7 mouse cellular contexts compared by ENCODE assay signal in the genomic region with DNA sequence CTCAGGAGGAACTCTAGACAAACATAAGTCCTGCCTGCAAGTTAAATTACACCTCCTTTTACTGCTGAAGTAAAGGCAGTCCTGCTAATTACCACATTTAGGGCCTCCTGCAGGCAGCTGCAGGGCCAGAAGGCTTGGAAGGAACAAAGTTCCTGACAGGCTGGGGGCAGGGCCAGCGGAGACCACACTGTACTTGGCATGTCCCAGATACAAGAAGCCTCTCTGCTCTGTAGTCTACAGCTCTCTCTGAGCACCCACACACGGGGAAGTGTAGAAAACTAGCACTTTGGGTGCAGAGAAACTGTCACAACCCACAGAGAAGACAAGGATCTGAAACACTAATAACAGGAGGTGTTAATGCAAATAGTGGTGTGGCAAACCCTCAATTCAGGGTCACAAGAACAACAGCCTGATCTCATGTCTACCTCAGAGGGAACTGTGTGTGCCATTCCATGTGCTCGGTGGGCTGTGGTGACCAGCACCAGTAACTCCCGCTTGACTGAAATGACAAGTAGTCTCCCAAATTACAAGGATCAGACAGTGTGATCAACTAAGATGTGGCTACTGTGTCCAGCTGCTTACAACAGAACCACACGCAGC. TPM values are rescaled to one million over a fixed set of nuclear protein-coding genes. Genes with fewer than 3 reads are reported as not detected.
DNase-seq lines count a peak whose midpoint lies in the region; ATAC-seq and TF ChIP-seq lines count a peak whose summit lies in the region.

No protein-coding gene starts in this region.

- TF ChIP-seq CTCF in lung, postnatal 0 days (IDR thresholded peaks at IDR 0.05) = no peak

- no peaks in the 10 kb centered on the region for H3K27me3 ChIP-seq in lung, postnatal 0 days (replicated peaks; ENCODE audit: insufficient read depth, low read length)
- no peaks in the 10 kb centered on the region for H3K27me3 ChIP-seq in forebrain, embryonic 12.5 days
- no peaks in the 10 kb centered on the region for H3K27me3 ChIP-seq in kidney, embryonic 14.5 days (ENCODE audit: control insufficient read depth, insufficient read depth, low read length)
- no peaks in the 10 kb centered on the region for H3K27me3 ChIP-seq in midbrain, embryonic 14.5 days (ENCODE audit: control insufficient read depth, insufficient read depth, low read length)

- H3K4me3 ChIP-seq in lung, postnatal 0 days (ENCODE audit: low read depth, low read length) = no peak overlapping the region
- no peak overlapping the region for H3K4me3 ChIP-seq in forebrain, embryonic 12.5 days (replicated peaks)
- H3K4me3 ChIP-seq in kidney, embryonic 14.5 days (ENCODE audit: low read length) = no peak overlapping the region
- no peak overlapping the region for H3K4me3 ChIP-seq in macrophage (ENCODE audit: inconsistent target)
- no peak overlapping the region for H3K4me3 ChIP-seq in midbrain, embryonic 14.5 days (replicated peaks; ENCODE audit: low read depth, low read length)

- H3K4me2 ChIP-seq in lung, postnatal 0 days (replicated peaks; ENCODE audit: low read depth, low read length) = no peak overlapping the region
- no peak overlapping the region for H3K4me2 ChIP-seq in forebrain, embryonic 12.5 days
- H3K4me2 ChIP-seq in kidney, embryonic 14.5 days (replicated peaks; ENCODE audit: low read depth, low read length) = no peak overlapping the region
- H3K4me2 ChIP-seq in midbrain, embryonic 14.5 days (ENCODE audit: low read length) = no peak overlapping the region

- H3K27ac ChIP-seq in lung, postnatal 0 days (ENCODE audit: low read length) = no peak overlapping the region
- peak overlapping the region; percentile 50 for H3K27ac ChIP-seq in forebrain, embryonic 12.5 days
- H3K27ac ChIP-seq in kidney, embryonic 14.5 days (ENCODE audit: low read depth, low read length) = peak overlapping the region; percentile 47; the same call in 1 of the 2 replicates
- H3K27ac ChIP-seq in macrophage = peak overlapping the region; percentile 13; the same call in 1 of the 2 replicates
- H3K27ac ChIP-seq in midbrain, embryonic 14.5 days (replicated peaks; ENCODE audit: low read depth, low read length) = no peak overlapping the region

- H3K9me3 ChIP-seq in lung, postnatal 0 days (ENCODE audit: low read length) = no peaks in the 10 kb centered on the region
- no peaks in the 10 kb centered on the region for H3K9me3 ChIP-seq in forebrain, embryonic 12.5 days
- H3K9me3 ChIP-seq in kidney, embryonic 14.5 days (ENCODE audit: control insufficient read depth, low read length) = no peaks in the 10 kb centered on the region
- no peaks in the 10 kb centered on the region for H3K9me3 ChIP-seq in midbrain, embryonic 14.5 days (ENCODE audit: control insufficient read depth, low read length)

- H3K79me2 ChIP-seq in macrophage (ENCODE audit: inconsistent target) = peaks cover 100% of the 10 kb centered on the region

- H3K36me3 ChIP-seq in lung, postnatal 0 days (ENCODE audit: insufficient read depth, low read length) = no peaks in the 10 kb centered on the region
- H3K36me3 ChIP-seq in forebrain, embryonic 12.5 days (replicated peaks) = no peaks in the 10 kb centered on the region
- no peaks in the 10 kb centered on the region for H3K36me3 ChIP-seq in kidney, embryonic 14.5 days (ENCODE audit: control insufficient read depth, insufficient read depth, low read length)
- H3K36me3 ChIP-seq in macrophage (ENCODE audit: inconsistent target) = peaks cover 8% of the 10 kb centered on the region; the same call in 1 of the 2 replicates
- no peaks in the 10 kb centered on the region for H3K36me3 ChIP-seq in midbrain, embryonic 14.5 days (ENCODE audit: control insufficient read depth, insufficient read depth, low read length)

- DNase-seq in lung, postnatal 14 days = peak; percentile 21
- DNase-seq in lung, postnatal 0 days (ENCODE audit: low spot score) = no peak
- DNase-seq in midbrain, embryonic 14.5 days = no peak
- no peak for DNase-seq in testis, postnatal 10 days (ENCODE audit: low spot score)

- no peak for ATAC-seq in lung, postnatal 0 days
- ATAC-seq in forebrain, embryonic 12.5 days (ENCODE audit: low FRiP score) = no peak
- no peak for ATAC-seq in kidney, embryonic 14.5 days (ENCODE audit: low FRiP score, low TSS enrichment)
- no peak for ATAC-seq in midbrain, embryonic 14.5 days (ENCODE audit: low FRiP score, low TSS enrichment)

- H3K9ac ChIP-seq in lung, postnatal 0 days (replicated peaks; ENCODE audit: low read depth) = no peak overlapping the region
- no peak overlapping the region; the same call in 1 of the 2 replicates for H3K9ac ChIP-seq in forebrain, embryonic 12.5 days
- no peak overlapping the region for H3K9ac ChIP-seq in kidney, embryonic 14.5 days (ENCODE audit: low read depth, low read length)
- no peak overlapping the region for H3K9ac ChIP-seq in midbrain, embryonic 14.5 days (replicated peaks; ENCODE audit: low read length)

- TF ChIP-seq EP300 in lung, postnatal 0 days (IDR thresholded peaks at IDR 0.05) = no peak

- WGBS in lung, postnatal 0 days = 41% methylated on average over 5 of the region's 5 CpGs
- 36% methylated on average over 5 of the region's 5 CpGs for WGBS in forebrain, embryonic 12.5 days
- 15% methylated on average over 5 of the region's 5 CpGs for WGBS in kidney, embryonic 14.5 days
- WGBS in macrophage (ENCODE audit: missing documents) = 41% methylated on average over 5 of the region's 5 CpGs
- 37% methylated on average over 5 of the region's 5 CpGs for WGBS in midbrain, embryonic 14.5 days

- H3K4me1 ChIP-seq in lung, postnatal 0 days (ENCODE audit: insufficient read depth, low read depth, low read length) = no peaks in the 10 kb centered on the region
- peaks cover 15% of the 10 kb centered on the region for H3K4me1 ChIP-seq in forebrain, embryonic 12.5 days
- peaks cover 12% of the 10 kb centered on the region for H3K4me1 ChIP-seq in kidney, embryonic 14.5 days (ENCODE audit: control insufficient read depth, insufficient read depth, low read length)
- no peaks in the 10 kb centered on the region for H3K4me1 ChIP-seq in midbrain, embryonic 14.5 days (ENCODE audit: control insufficient read depth, insufficient read depth, low read length)

RNA-seq across cellular contexts. Expression of a gene that starts 37.8 kb away (rescaled TPM):
- 62.8 and 75.9 TPM in 2 replicates for polyA plus RNA-seq in lung, postnatal 0 days (2015; fragmentation: Nextera tagmentation; extraction: Ambion mirVana)
- 124 and 137 TPM in 2 replicates for polyA plus RNA-seq in forebrain, embryonic 12.5 days (2016; fragmentation: Nextera tagmentation; extraction: Ambion mirVana)
- polyA plus RNA-seq in kidney, embryonic 14.5 days (2014; fragmentation: Nextera tagmentation; extraction: Ambion mirVana) = 47.7 and 53.0 TPM in 2 replicates
- 100 to 1,000 TPM in 21 of 26 experiments, 10 to 100 TPM in 5; 37.2 to 266 (median 136) TPM for total RNA-seq in macrophage (2018; cell fraction: chromatin; rRNA removed)
- total RNA-seq in macrophage (2018; cell fraction: cytosol; rRNA removed) = 100 to 1,000 TPM; 294 to 727 (median 469) TPM
- total RNA-seq in macrophage (2018; cell fraction: nucleus; rRNA removed) = 100 to 1,000 TPM in 25 of 26 experiments, 10 to 100 TPM in 1; 87.0 to 291 (median 183) TPM
- polyA plus RNA-seq in macrophage (2018) = 265 to 522 TPM (median 418 TPM) in 3 replicates
- polyA plus RNA-seq in midbrain, embryonic 14.5 days (2014; fragmentation: Nextera tagmentation; extraction: Ambion mirVana) = 113 and 135 TPM in 2 replicates

RNA-seq across cellular contexts. Expression of a gene that starts 42.5 kb away (rescaled TPM):
- 18.9 and 19.5 TPM in 2 replicates for polyA plus RNA-seq in lung, postnatal 0 days (2015; fragmentation: Nextera tagmentation; extraction: Ambion mirVana)
- polyA plus RNA-seq in forebrain, embryonic 12.5 days (2016; fragmentation: Nextera tagmentation; extraction: Ambion mirVana) = 28.4 and 29.7 TPM in 2 replicates
- polyA plus RNA-seq in kidney, embryonic 14.5 days (2014; fragmentation: Nextera tagmentation; extraction: Ambion mirVana) = 35.3 and 40.8 TPM in 2 replicates
- 10 to 100 TPM; 11.5 to 92.4 (median 48.7) TPM for total RNA-seq in macrophage (2018; cell fraction: chromatin; rRNA removed)
- 10 to 100 TPM in 25 of 26 experiments, 1 to 10 TPM in 1; 8.4 to 30.4 (median 22.0) TPM for total RNA-seq in macrophage (2018; cell fraction: cytosol; rRNA removed)
- total RNA-seq in macrophage (2018; cell fraction: nucleus; rRNA removed) = 10 to 100 TPM; 15.6 to 83.5 (median 39.5) TPM
- polyA plus RNA-seq in macrophage (2018) = 14.9 to 26.4 TPM (median 17.0 TPM) in 3 replicates
- 35.8 and 39.8 TPM in 2 replicates for polyA plus RNA-seq in midbrain, embryonic 14.5 days (2014; fragmentation: Nextera tagmentation; extraction: Ambion mirVana)

RNA-seq across cellular contexts. Expression of a gene that starts 57.8 kb away (rescaled TPM):
- polyA plus RNA-seq in lung, postnatal 0 days (2015; fragmentation: Nextera tagmentation; extraction: Ambion mirVana) = 74.7 and 78.6 TPM in 2 replicates
- polyA plus RNA-seq in forebrain, embryonic 12.5 days (2016; fragmentation: Nextera tagmentation; extraction: Ambion mirVana) = 15.2 and 16.5 TPM in 2 replicates
- 33.3 and 33.6 TPM in 2 replicates for polyA plus RNA-seq in kidney, embryonic 14.5 days (2014; fragmentation: Nextera tagmentation; extraction: Ambion mirVana)
- 10 to 100 TPM; 17.5 to 86.6 (median 58.6) TPM for total RNA-seq in macrophage (2018; cell fraction: chromatin; rRNA removed)
- 10 to 100 TPM; 38.8 to 58.2 (median 50.4) TPM for total RNA-seq in macrophage (2018; cell fraction: cytosol; rRNA removed)
- total RNA-seq in macrophage (2018; cell fraction: nucleus; rRNA removed) = 100 to 1,000 TPM in 1 of 26 experiments, 10 to 100 TPM in 25; 30.6 to 102 (median 72.1) TPM
- polyA plus RNA-seq in macrophage (2018) = 24.9 to 57.5 TPM (median 29.7 TPM) in 3 replicates
- 9.7 and 11.4 TPM in 2 replicates for polyA plus RNA-seq in midbrain, embryonic 14.5 days (2014; fragmentation: Nextera tagmentation; extraction: Ambion mirVana)

Comparison
In these comparisons a context has a peak if more than half of its experiments do, and no peak if none do; other contexts are left out.
1. H3K27ac ChIP-seq: peak in forebrain, embryonic 12.5 days (single experiment), kidney, embryonic 14.5 days (single experiment) and macrophage (single experiment); none in lung, postnatal 0 days (single experiment) and midbrain, embryonic 14.5 days (single experiment).